Mouse (Mus musculus) cerebellum, adult 2 months (tissue): ENCODE data around the gene Spta1.

Source experiments
- CTCF ChIP-seq: fragments of 200-500 bp; IDR thresholded peaks from 2 replicates; pipeline ENCODE4 v1.5.1; 2011; ENCODE audit warnings: low read depth, mild to moderate bottlenecking, control low read depth, low read length, moderate library complexity, borderline replicate concordance; ENCODE audit not compliant: insufficient read depth
- POLR2A ChIP-seq: fragments of 200-500 bp; IDR thresholded peaks from 2 replicates; pipeline ENCODE4 v1.6.1; 2011; ENCODE audit warnings: low read length, control low read depth, borderline replicate concordance; ENCODE audit not compliant: insufficient read depth

- TF ChIP-seq POLR2A (no peak), CTCF (no peak)
Observed at GRCm38 (mm10) chr1:174267816-174268215, 95.2 kb downstream of the Spta1 start.
